Mouse (Mus musculus) stomach, adult 2 months (tissue): Measurements from ENCODE around the gene Prl3b1. TPM values are rescaled to one million over a fixed set of nuclear protein-coding genes. Genes with fewer than 3 reads are reported as not detected.

Experiments used
- polyA plus RNA-seq: library from polyadenylated mRNA; depleted of rRNA; stranded (reverse); fragments of >200 nt; gene quantifications from 2 replicates; pipeline ENCODE4 v1.2.3, GENCODE M21; 2012; rRNA removed

Prl3b1 gene
- not detected in 2 replicates for polyA plus RNA-seq

GRCm38 (mm10) chr13:27241547-27241946 is at the start of gene Prl3b1:
Gene Prl3b1, plus strand, starts transcription at chr13:27241847.

GRCm38 (mm10) chr13:27196359-27196758 is 45.3 kb upstream of the Prl3b1 start, which contains the start of gene Prl3c1:
Gene Prl3c1, plus strand, starts transcription at chr13:27196659.

GRCm38 (mm10) chr13:27259136-27259535 is 17.5 kb downstream of the Prl3b1 start, which contains the start of gene Prl3a1:
Gene Prl3a1, plus strand, starts transcription at chr13:27259436.

Other genes starting within 250 kb of the Prl3b1 start
- not detected in 2 replicates for gene Prl, start 184.3 kb upstream of the Prl3b1 start, polyA plus RNA-seq
- gene Prl3d1, start 147.7 kb upstream of the Prl3b1 start, polyA plus RNA-seq: not detected in 2 replicates
- gene Prl3d2, start 120.1 kb upstream of the Prl3b1 start, polyA plus RNA-seq: not detected in 2 replicates
- not detected in 2 replicates for gene Prl3d3, start 85.1 kb upstream of the Prl3b1 start, polyA plus RNA-seq
- not detected in 2 replicates for gene Prl3c1, start 45.2 kb upstream of the Prl3b1 start, polyA plus RNA-seq
- not detected in 2 replicates for gene Prl3a1, start 17.6 kb downstream of the Prl3b1 start, polyA plus RNA-seq
- gene Prl6a1, start 70.8 kb downstream of the Prl3b1 start, polyA plus RNA-seq: not detected in 2 replicates
- not detected in 2 replicates for gene Prl8a2, start 103.8 kb downstream of the Prl3b1 start, polyA plus RNA-seq
- gene Prl2b1, start 149.0 kb downstream of the Prl3b1 start, polyA plus RNA-seq: not detected in 2 replicates
- gene Prl8a6, start 196.8 kb downstream of the Prl3b1 start, polyA plus RNA-seq: not detected in 2 replicates